Mouse (Mus musculus) heart, embryonic 14.5 days (tissue): ENCODE results near the gene Tbc1d2b. TPM values are rescaled to one million over a fixed set of nuclear protein-coding genes. Genes with fewer than 3 reads are reported as not detected.

ENCODE experiments used
- ATAC-seq: fragments of 200-750 bp; cut with Nextera tagmentation; 2 replicates; pipeline ENCODE4 v1.8.0; 2017; ENCODE audit warnings: low read depth, moderate TSS enrichment; ENCODE audit not compliant: insufficient number of reproducible peaks, insufficient read depth, low FRiP score
- H3K27ac ChIP-seq, 2 experiments: fragments of 200-500 bp in 1 of 2; fragments of 300-500 bp in 1 of 2; sonication (generic) in 1 of 2; replicated peaks in 1 of 2; 2 replicates each; pipeline ENCODE4 v1.5.1; 2012 to 2014; ENCODE audit warnings: low read depth in 2 of 2, low read length in 2 of 2, control low read depth in 1 of 2, mild to moderate bottlenecking in 1 of 2, mixed read lengths in 1 of 2; ENCODE audit not compliant: control insufficient read depth in 1 of 2, insufficient read depth in 1 of 2
- H3K27me3 ChIP-seq: fragments of 300-500 bp; sonication (generic); 2 replicates; pipeline ENCODE4 v1.6.1; 2014; ENCODE audit warnings: mild to moderate bottlenecking, low read length, control low read depth; ENCODE audit not compliant: control insufficient read depth, insufficient read depth
- H3K36me3 ChIP-seq: fragments of 300-500 bp; sonication (generic); 2 replicates; pipeline ENCODE4 v1.6.1; 2014; ENCODE audit warnings: mild to moderate bottlenecking, control low read depth, low read length, mixed read lengths; ENCODE audit not compliant: control insufficient read depth, insufficient read depth
- H3K4me1 ChIP-seq, 2 experiments: fragments of 200-500 bp in 1 of 2; fragments of 300-500 bp in 1 of 2; sonication (generic) in 1 of 2; 2 replicates each; pipeline ENCODE4 v1.6.1; 2012 to 2014; ENCODE audit warnings: low read length in 2 of 2, control low read depth in 1 of 2, mixed read lengths in 1 of 2; ENCODE audit not compliant: control insufficient read depth in 2 of 2, insufficient read depth in 2 of 2
- H3K4me2 ChIP-seq: fragments of 300-500 bp; sonication (generic); 2 replicates; pipeline ENCODE4 v1.6.1; 2014; ENCODE audit warnings: mild to moderate bottlenecking, low read length
- H3K4me3 ChIP-seq, 2 experiments: fragments of 200-500 bp in 1 of 2; fragments of 300-500 bp in 1 of 2; sonication (generic) in 1 of 2; 2 replicates each; pipeline ENCODE4 v1.5.1; 2012 to 2014; ENCODE audit warnings: low read length in 2 of 2, mild to moderate bottlenecking in 2 of 2, control low read depth in 1 of 2, low read depth in 1 of 2, moderate library complexity in 1 of 2; ENCODE audit not compliant: control insufficient read depth in 1 of 2, insufficient read depth in 1 of 2
- H3K9ac ChIP-seq: fragments of 300-500 bp; sonication (generic); 2 replicates; pipeline ENCODE4 v1.6.1; 2014; ENCODE audit warnings: mild to moderate bottlenecking, low read length
- H3K9me3 ChIP-seq: fragments of 300-500 bp; sonication (generic); 2 replicates; pipeline ENCODE4 v1.6.1; 2016; ENCODE audit warnings: low read length, control low read depth; ENCODE audit not compliant: control insufficient read depth
- whole genome bisulfite sequencing: fragments of 180-500 bp; shearing (Covaris S2); extraction: QIAGEN DNeasy Blood & Tissue Kit; methylation state at CpG from one replicate; pipeline ENCODE4 v1.1.7; 2014; 5-methylcytosine and 5-hydroxymethylcytosine counted together
- polyA plus RNA-seq: library from polyadenylated mRNA; unstranded; fragments of >200 nt; fragmentation: Nextera tagmentation; extraction: Ambion mirVana; gene quantifications from 2 replicates; pipeline ENCODE4 v1.2.1, GENCODE M21; 2014

Tbc1d2b gene
- polyA plus RNA-seq, 1 experiment from 2014 or later, result 7.1 TPM

DNA sequence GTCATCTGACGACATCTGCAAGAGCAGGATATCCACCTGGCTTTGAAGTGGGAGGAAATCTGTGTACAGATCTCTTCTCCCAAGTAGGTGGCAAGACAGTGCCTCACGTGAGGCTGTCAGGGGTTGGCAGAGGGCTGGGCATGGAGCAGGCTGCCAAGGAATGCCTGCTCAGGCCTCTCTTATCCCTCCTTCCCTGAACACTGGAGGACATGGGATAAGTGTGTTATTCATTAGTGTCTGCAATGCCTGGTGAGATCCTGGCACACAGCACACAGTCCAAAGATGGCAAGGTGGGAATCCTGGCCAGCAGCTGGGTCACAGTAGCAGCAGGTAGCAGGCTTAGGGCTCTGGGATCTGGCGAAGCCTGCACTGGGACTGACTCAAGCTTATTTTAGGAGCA is 57.5 kb downstream of the Tbc1d2b start:
- no peak overlapping the region for H3K9ac ChIP-seq
- H3K4me1 ChIP-seq, result peaks cover 8 to 30% of the 10 kb centered on the region in 2 experiments
- peaks cover 28% of the 10 kb centered on the region for H3K36me3 ChIP-seq
- H3K4me3 ChIP-seq, result no peak overlapping the region
- H3K9me3 ChIP-seq, result no peaks in the 10 kb centered on the region
- H3K4me2 ChIP-seq, result no peak overlapping the region
- H3K27ac ChIP-seq, result no peak overlapping the region
- ATAC-seq, result no peak
- WGBS, result 70% methylated on average over 3 of the region's 3 CpGs
- H3K27me3 ChIP-seq, result no peaks in the 10 kb centered on the region

DNA sequence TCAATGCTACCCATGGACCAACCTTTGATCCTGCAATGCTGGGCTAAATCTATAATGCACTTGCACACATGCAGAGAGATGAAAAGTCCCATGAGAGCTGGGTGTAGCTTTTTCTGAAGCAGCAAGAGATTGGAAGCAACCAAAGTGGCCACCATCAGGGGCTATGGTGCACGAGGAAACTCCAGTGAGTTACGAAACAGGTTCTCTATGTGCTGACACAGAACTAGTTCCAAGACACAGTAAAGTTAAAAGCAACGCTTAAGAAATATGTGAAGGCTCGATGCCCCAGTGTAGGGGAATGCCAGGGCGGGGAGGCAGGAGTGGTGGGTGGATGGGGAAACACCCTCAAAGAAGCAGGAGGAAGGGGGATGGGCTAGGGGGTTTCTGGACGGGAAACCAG is 61.9 kb downstream of the Tbc1d2b start:
- no peak overlapping the region for H3K9ac ChIP-seq
- H3K4me1 ChIP-seq, result peaks cover 4 to 7% of the 10 kb centered on the region in 2 experiments; a peak in 3 of 4 replicates
- no peaks in the 10 kb centered on the region for H3K9me3 ChIP-seq
- no peaks in the 10 kb centered on the region for H3K27me3 ChIP-seq
- no peak for ATAC-seq
- H3K4me2 ChIP-seq, result no peak overlapping the region
- 88% methylated on average over 6 of the region's 6 CpGs for WGBS
- H3K36me3 ChIP-seq, result peaks cover 50% of the 10 kb centered on the region
- H3K4me3 ChIP-seq, result no peak overlapping the region
- H3K27ac ChIP-seq, result no peak overlapping the region

DNA sequence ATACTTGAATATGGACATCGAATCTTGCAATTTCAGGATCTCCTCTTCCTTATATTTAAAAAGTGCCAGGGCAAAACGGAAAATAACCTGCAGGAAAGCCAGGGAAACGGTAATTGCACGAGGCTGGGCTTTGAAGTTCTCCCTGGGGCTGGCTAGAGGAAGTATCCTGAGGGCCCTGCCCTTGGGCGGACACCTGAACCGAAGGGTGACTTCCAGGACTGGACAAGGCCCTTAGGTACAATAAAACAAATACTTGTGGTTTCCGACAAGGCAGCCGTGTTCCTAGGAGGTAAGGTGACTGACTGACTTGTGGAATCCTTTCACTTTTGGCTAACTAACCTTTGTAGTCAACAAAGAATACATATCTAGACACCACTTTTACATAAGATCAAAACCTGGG is 62.8 kb downstream of the Tbc1d2b start:
- Histone ChIP-seq H3K9me3 (no peaks in the 10 kb centered on the region), H3K4me1 (no peaks in the 10 kb centered on the region), H3K4me2 (no peak overlapping the region), H3K36me3 (peaks cover 52% of the 10 kb centered on the region), H3K27ac (no peak overlapping the region), H3K9ac (no peak overlapping the region), H3K4me3 (no peak overlapping the region), H3K27me3 (no peaks in the 10 kb centered on the region)
- no peak for ATAC-seq
- WGBS, result 83% methylated on average over 8 of the region's 8 CpGs

DNA sequence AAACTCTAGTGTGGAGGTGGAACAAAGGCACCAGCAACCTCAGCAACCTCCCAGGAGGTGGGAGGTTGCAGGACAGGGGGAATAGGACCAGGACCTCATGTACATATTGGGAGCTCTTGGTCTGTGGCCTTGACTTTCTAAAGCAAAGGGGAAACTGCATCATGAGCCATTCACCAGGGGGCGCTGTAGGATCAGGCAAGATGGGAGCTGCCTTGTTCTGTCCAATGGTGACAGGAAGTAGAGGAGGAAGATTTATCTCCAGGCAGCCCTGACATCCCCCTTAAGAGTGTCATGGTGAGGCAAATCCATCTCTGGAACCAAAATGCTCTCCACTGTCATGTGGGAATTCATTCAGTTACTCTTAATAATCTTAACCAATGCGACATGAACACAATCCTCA is 64.1 kb downstream of the Tbc1d2b start:
- Histone ChIP-seq H3K9me3 (no peaks in the 10 kb centered on the region), H3K4me3 (no peak overlapping the region), H3K27ac (no peak overlapping the region), H3K27me3 (no peaks in the 10 kb centered on the region), H3K4me2 (no peak overlapping the region), H3K36me3 (peaks cover 58% of the 10 kb centered on the region), H3K9ac (no peak overlapping the region), H3K4me1 (no peaks in the 10 kb centered on the region)
- WGBS, result 50% methylated on average over 2 of the region's 2 CpGs
- no peak for ATAC-seq

DNA sequence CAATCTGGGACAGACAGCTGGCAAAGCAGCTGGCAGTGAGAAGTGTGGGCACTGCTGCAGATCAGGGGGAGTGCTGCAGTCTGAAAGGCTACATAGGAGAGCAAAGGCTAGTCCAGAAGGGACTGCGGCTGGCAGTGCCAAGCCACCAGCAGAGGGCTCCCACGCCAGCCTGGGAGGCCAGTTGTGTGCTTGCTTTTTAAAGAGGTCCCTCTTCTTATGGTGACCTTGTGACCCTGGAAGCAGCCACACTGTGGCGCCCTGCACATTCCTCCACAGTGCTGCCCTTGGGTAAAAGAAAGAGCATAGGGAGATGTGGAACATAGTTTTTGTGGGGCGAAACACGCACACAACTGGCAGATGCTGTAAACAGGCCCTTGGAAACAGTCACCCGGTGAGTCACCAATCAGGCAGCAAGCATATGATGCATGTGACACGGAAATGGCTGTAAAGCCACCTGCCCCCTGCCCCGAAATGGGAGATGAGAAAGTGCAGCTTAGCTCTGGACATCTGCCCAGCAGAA is 66.1 kb downstream of the Tbc1d2b start:
- H3K4me2 ChIP-seq, result no peak overlapping the region
- H3K36me3 ChIP-seq, result peaks cover 58% of the 10 kb centered on the region
- H3K9me3 ChIP-seq, result no peaks in the 10 kb centered on the region
- H3K27ac ChIP-seq, result no peak overlapping the region
- H3K9ac ChIP-seq, result no peak overlapping the region
- peaks cover under 1 to 4% of the 10 kb centered on the region in 2 experiments; a peak in 3 of 4 replicates for H3K4me1 ChIP-seq
- 59% methylated on average over 8 of the region's 8 CpGs for WGBS
- ATAC-seq, result no peak
- H3K4me3 ChIP-seq, result no peak overlapping the region
- H3K27me3 ChIP-seq, result no peaks in the 10 kb centered on the region

DNA sequence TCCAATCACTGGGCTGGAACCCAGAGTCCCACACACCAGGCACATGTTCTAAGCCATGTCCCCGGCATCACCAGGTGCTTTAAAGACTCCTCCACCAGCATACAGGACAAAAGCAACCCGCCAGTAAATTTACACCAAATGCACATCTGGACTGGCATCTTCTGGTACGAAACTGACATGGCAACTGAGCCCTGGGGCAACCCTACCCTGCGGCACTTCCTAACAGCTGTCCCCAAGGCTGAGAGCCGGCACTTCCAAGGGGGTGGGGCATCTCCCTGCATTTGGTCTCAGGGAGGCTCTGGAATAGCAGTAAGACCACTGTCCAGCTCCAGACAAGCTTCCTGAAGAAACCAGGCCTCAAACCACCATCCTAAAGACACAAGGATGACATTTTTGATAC is 67.4 kb downstream of the Tbc1d2b start:
- H3K27ac ChIP-seq, result no peak overlapping the region
- H3K27me3 ChIP-seq, result no peaks in the 10 kb centered on the region
- no peak overlapping the region for H3K4me2 ChIP-seq
- peaks cover 49% of the 10 kb centered on the region for H3K36me3 ChIP-seq
- no peaks in the 10 kb centered on the region for H3K9me3 ChIP-seq
- no peak overlapping the region for H3K4me3 ChIP-seq
- 83% methylated on average over 5 of the region's 5 CpGs for WGBS
- H3K9ac ChIP-seq, result no peak overlapping the region
- H3K4me1 ChIP-seq, result peaks cover 11 to 16% of the 10 kb centered on the region in 2 experiments
- ATAC-seq, result no peak

DNA sequence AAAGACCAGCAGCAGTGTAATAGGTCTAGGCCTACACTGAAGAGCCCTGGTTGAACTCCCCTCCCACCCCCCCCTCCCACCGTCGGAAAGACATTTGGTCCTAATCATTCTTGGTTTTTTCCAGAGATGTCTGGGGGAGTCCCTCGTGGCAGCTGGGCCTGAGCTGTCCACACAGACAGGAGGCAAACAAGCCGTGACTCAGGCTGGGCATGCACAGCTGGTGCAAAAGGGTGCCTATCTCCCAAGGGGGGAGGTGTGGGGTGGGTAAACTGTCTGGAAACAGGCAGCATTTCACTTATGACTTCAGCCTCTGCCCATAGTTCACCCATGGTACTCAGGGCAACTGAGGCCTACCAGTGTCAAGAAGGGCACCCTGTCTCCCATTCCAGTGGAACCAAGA is 69.1 kb downstream of the Tbc1d2b start:
- Histone ChIP-seq H3K36me3 (peaks cover 39% of the 10 kb centered on the region), H3K9ac (no peak overlapping the region), H3K9me3 (no peaks in the 10 kb centered on the region), H3K4me2 (no peak overlapping the region), H3K4me1 (peaks cover 17 to 23% of the 10 kb centered on the region in 2 experiments), H3K27me3 (no peaks in the 10 kb centered on the region), H3K4me3 (no peak overlapping the region), H3K27ac (no peak overlapping the region)
- ATAC-seq, result no peak
- WGBS, result 59% methylated on average over 4 of the region's 4 CpGs

DNA sequence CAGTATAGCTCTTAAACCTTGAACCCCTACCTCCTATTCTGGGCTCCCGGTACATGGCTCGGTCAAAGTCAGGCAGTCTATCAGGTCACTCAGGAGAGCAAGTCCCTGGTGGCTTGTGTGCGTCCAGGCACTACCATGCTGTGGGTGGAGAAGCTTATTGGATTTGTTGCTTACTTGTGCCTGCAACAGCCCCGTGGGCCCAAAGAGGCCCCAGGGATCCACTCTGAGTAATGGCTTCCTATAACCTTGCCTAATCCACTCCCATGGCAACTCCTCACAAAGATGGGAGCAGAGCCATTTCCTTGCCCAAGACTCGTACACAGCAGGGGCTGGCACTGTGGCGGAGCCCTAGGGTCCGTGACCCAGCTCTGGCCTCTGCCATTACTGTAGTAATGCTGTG is 69.5 kb downstream of the Tbc1d2b start:
- H3K36me3 ChIP-seq, result peaks cover 39% of the 10 kb centered on the region
- H3K4me3 ChIP-seq, result no peak overlapping the region
- no peak overlapping the region for H3K9ac ChIP-seq
- H3K4me2 ChIP-seq, result no peak overlapping the region
- no peak for ATAC-seq
- H3K27ac ChIP-seq, result no peak overlapping the region
- WGBS, result 92% methylated on average over 7 of the region's 7 CpGs
- H3K4me1 ChIP-seq, result peaks cover 17 to 23% of the 10 kb centered on the region in 2 experiments
- no peaks in the 10 kb centered on the region for H3K9me3 ChIP-seq
- H3K27me3 ChIP-seq, result no peaks in the 10 kb centered on the region
